Mouse (Mus musculus) ovary, postnatal 10 days (tissue): ENCODE results near the gene Slc16a2.
A peak's percentile ranks its signal among the peaks of the same experiment; 100 is the strongest.

ENCODE experiments used
- DNase-seq: peaks from one replicate; pipeline ENCODE4 v3.0.0; 2022; ENCODE audit warnings: low spot score

The Slc16a2 gene

DNA sequence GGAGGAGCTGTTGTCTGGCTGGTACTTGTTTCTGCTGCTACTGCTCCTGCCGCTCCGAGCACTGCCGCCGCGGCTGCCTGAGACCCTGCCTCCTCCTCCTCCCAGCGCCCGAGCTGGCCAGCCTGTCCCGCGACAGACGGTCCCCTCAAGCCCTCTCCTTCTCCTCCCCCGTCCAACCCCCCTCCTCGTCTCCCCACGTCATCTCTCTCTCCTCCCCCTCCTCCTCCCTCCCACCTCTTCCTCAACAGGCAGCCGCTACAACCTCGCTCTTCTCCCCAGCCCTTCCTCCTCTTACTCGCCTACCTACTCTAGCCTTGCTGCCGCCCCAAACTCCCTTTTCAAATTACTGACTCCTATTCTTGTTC lies at the start of gene Slc16a2:
Slc16a2 (minus strand) TSS at position 152 of the 365 bp plus-strand sequence.
- DNase-seq, result peak; percentile 19

DNA sequence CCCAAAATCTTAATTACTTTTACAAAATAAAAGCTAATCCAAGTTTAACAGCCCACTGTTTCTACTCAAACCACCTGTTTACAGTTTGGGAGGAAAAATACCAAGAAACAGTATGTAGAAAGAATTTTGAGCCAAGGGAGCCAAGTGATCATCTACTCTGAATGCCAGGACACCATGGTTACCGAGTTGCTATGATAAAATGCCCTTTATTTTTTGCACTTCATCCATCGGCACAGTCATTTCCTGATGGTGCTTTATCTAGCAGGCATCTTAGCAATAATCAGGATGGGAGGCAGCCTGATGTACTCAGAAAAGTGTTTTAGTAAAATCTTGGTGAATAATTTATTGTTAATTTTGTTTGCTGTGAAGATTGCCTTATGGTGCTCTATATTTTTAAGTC lies 41.7 kb upstream of the Slc16a2 start:
- no peak for DNase-seq

DNA sequence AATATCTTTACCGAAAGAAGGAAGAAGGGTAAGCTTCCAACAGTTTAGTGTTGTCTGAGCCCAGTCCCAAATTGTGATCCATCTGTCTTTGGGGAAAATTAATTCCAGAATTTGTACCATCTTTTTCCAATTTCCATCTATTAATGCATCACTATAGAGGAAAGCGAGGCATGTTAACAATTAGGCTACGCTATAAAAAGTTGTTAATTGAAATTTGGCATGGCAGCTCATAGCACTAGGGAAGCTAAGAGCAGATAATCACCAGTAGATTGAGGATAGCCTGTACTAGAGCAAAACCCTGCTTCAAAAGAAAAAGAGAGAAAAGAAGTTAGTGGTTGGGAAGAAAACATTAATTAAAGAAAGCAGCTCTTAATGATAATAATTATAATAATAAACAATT lies 41.1 kb upstream of the Slc16a2 start:
- DNase-seq, result no peak

DNA sequence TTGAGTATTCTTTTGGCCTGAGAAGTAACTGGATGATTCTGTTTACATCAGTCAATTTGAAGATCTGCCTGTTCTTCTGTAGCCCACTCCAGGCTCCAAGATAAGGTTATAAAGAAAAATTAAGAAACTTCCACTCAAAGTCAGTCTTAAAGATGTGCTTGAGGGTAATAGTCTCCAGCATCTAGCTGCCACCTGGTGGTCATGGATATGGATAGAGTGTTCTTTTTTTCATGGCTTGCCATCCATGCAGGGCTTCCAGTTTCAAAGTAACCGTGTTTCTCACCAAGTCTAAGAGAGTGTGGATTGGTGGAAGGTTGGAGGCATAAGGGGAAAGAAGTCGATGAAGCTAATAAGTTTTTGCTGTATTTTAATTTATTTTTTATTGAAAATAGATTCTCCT lies 23.5 kb upstream of the Slc16a2 start:
- no peak for DNase-seq

DNA sequence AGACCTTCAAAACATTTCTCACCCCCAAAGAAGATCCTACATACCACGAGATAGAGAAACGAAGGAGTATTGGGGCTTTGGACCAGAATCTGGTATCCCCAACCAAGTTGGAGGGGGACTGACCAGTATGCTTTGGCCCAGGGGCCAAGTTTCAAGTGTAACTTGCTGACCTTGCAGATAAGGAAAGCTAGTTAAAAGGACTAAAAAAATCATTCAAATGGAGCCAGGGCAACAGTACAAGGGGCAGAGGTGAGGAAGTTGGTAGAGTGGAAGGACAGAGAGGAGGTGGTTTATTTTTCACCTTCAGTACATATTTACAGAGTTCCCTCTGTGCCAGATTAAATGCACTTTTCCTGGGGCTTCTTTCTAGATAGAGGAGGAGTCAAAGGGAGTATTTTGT lies 7.1 kb upstream of the Slc16a2 start:
- no peak for DNase-seq

DNA sequence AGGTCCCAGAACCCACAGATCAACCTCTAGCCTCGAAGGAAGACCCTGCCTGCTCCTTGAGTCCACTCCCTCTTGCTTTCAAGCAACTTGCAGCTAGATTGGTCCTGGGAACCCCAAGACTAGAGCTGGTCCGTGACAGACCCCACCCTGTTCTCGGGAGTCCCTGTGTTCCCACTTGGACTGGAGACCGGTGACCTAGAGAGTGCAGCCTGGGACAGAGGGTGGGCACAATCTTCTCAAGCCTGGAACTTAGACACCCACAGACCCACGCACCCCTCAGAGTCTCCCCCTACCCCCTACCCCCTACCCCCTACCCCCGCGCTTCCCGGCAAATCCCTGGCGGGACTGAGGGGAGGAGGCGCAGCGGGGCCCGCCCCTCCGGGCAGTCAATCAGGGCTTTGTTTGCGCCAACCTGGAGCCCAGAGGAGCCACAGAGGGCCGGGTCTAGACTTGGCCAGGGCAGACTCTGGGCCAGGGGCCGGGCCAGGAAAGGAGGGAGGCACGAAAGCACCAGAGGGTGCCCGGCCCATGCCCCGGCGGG lies 558 bp upstream of the Slc16a2 start:
- no peak for DNase-seq

DNA sequence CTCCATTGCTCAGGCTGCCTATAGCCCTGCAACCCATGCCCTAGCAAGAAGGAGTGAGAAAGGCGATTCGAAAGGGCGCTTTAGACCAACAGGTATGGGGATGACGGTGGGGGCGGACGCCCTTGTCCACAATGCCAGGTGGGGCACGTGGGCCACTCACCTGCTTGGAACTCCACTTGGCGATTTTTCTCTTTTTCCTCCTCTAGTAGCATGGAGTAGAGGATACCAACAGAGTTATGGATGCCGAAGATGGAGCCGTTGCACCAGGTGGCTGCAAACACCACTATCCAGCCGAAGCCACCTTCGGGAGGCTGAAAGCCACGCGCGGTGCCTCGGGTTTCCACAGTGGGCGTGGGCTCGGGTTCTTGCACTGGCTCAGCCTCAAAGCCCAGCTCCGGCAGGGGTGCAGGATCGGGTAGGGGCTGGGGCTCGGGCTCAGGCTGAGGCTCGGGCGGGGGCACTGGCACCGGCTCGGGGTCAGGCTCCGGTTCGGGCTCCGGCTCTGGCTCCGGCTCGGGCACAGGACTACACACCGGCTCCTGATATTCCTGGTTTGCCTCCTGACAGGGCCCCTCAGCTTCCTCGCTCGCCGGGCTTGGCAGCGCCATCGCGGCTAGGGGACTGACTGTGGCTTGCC lies 470 bp downstream of the Slc16a2 start:
- DNase-seq, result no peak

DNA sequence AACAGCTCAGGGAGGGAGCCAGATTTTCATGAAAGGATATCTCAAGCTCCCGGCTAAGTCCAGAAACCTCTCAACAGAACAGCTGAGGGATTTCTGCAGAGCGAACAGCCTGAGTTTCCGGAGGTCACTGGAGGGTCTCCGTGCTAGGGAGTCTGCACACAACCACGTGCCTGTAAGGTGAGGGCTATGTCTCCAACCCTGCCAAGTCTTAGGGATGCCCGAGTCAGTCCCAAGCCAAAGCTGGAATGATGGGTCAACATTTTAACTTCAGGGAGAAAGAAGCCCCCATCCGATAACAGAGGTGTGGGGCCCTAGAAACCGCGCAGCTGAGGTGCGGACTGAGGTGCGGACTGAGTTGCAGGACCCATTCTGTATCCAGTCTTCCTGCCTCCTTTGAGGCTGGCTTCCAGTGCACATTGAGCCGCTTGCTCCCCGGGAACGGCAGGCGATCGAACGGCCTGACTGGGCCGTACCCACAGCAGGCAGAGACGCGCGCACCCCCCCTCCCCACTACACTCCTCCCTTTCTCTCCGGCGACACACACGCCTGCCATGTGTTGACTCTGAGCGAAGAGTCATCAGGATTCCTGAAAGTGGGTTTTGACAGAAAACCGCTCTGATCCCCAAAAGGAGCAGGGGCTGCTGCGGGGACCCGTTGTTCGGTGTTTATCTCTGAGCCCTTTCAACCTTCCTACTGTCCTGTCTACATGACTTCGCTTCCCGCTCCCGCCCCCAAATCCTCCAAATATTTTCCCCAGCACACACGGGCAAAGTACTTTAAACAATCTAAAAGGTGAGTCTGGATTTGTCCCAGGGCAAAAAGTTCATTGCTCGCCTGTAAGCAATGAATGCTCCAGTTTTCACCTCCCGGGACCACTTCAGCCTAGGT lies 1.2 kb downstream of the Slc16a2 start:
- DNase-seq, result no peak

DNA sequence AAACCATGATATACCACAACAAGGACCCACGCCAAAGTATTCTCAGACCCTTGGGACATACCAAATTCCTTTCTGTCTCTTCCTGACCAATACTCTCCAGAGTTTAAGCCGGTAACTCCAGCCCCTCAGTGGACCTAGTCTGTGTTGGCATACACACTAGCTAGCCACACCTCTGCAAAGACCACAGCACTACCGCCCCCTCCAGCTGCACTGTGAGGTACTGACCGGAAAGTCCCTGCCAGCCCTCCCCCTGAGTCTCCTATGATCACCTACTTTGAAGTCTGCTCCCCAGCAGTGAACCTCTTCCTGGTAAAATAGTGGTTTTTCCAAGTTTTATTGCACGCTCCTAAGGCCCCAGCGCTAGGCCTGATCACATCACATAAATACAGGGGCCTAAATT lies 2.5 kb downstream of the Slc16a2 start:
- DNase-seq, result no peak

DNA sequence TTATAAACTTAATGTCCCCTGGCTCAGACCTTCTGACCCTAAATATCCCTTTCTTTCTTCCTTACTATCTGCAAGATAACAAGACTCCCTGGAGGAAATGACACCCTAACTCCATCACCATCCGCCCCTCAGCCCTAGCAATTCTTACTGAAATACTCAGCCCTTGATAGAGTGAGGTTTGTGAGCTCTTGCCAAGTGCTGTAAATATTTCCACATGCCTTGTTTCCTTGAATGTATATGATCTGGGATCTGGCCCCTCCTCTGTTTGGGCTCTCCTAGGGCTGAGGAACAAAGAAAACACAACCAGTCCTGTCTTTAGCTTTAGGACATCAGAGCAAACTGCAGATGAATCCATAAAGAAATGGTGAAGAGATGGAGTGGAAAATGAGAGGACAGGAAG lies 9.1 kb downstream of the Slc16a2 start:
- DNase-seq, result no peak

DNA sequence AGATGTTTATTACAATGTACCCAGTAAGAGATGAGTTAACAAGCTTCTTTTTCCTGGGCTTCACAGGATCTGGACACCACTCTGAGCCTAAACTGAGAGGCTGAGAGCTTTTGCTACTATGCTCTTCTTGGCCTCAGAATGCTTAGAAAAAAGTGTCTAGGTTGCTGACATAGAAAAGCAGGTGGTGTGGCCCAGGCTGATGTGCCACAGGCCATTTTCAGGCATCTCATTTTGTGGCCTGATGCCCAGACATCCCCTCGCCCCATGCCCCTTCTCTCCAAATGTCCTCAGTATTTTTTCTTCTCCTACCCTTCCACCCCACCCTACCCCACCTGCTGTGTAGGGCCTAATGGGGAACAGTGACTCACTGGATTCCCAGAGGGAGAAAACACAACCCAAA lies 11.3 kb downstream of the Slc16a2 start:
- no peak for DNase-seq

DNA sequence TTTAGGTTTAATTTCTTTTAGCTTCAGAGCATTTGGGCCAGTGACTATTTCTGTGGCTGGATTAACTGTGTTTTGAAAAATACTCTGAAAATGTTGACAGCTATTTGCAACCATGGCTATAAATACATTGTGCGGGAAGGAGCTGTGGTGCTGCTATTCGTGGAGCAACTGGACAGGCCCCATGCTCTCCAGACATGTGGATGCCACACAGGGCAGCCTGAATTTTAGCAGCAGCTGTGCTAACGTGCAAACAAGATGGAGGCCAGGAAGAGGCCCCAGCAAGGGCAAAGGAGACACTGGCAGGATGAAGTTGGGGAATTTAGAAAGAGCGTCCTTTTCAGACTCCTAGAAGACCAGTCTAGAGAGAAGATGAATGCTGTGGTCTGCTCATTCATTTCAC lies 15.4 kb downstream of the Slc16a2 start:
- DNase-seq, result no peak

DNA sequence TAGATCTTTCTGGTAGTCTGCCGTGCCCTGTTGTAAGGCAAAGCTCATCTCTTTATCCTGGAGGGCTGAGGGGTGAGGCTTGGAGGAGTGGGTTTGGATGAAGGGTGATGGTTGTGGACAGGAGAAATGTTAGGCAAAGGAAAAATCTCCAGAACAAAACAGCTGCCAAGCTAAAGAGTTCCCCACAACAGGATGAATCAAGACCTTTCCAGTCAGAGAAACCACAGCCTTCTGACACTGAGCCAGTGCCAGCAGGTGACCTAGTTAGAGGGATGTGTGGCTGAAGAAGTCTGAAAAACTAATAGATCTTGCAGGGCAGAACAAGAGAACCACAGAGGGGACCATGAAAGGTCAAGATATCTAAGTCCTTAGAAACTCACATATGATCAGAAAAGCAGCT lies 24.8 kb downstream of the Slc16a2 start:
- no peak for DNase-seq

DNA sequence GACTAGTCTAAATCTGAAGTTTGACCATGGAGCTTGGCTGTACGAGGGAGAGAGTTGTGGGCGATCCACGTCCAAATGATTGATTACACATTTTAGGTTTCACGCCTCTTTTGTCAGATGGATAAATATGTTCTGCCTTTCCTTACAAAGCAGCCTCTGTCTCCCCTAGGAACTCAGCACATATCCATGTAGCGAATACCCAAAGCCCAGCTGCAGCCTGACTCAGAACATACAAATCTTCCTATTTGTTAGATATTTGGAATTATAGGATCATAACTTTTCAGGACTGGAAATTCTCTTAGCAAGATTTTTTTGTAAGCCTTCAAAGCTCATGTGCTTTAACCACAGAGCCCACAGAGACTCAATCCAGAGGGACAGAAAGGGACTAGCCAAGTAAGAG lies 26.3 kb downstream of the Slc16a2 start:
- DNase-seq, result no peak

DNA sequence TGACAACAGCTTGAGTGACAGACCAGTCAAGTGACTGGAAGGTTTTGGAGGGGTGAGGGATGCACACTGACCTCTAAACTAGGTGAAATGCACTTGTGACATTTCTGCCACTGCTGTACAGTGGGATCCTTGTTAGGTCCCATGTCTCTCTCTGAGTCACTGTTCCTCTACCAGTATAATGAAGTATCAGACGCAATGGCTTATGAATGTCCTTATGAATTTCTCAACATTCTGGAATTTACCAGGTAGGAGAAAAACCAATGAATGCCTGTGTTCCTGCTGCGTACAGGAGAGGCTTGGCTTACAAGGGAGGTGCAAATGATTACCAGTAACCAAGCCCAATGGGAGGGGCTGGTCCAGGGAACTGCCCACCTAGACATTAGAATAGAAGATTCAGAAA lies 30.5 kb downstream of the Slc16a2 start:
- no peak for DNase-seq

DNA sequence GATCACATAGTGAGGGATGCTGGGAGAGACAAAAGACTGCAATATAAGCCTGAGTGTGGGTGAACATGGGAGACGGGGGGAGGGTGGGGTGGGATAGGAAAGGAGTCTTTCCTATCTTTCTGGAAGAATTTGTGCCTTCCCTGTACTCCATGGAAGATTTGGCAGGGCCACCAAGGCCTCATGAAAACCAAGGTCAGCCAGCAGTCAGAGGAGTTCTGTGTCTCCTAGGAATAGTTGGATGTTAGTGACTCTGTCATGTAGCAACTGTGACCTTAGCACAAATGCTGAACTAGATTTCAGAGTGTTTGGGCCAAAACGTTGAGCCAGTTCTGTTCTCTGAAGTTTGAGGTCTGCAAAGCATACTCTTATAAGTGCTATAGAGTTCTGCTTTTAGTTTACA lies 36.1 kb downstream of the Slc16a2 start:
- DNase-seq, result no peak

DNA sequence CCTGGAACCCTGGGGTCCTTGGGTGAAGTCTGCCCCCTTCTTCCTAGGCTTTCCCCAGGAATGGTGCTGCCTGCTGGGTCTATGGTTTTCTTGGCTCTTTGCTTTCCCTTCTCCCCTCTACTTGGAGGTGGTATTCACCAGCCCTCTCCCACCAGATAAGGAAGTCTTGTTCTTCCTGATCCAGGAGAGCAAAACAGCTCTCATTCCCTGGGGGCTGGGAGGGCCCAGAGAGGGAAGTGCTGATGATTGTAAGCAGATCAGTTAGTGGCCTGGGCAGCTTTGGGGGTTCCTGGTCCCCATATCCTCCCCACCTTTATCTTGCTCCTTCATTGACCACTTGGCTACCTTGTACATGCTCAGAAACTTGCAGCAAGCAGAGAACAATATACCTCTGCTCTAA lies 45.4 kb downstream of the Slc16a2 start:
- no peak for DNase-seq

DNA sequence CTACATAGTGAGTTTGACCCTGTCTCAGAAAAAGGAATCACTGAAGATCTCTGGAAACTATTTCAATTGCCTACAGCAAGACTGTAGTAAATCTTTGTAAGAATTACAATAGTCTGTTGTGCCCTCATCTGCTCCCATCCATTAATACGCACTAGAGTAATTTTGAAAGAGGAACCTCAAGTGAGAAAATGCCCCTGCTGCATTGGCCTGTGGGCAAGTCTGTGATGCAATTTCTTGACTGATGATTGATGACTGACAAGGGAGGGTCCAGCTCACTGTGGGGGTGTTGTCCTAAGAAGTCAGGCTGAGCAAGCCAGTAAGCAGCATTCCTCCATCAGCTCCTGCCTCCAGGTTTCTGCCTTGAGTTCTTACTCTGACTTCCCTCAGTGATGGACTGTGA lies 75.6 kb downstream of the Slc16a2 start:
- DNase-seq, result no peak

DNA sequence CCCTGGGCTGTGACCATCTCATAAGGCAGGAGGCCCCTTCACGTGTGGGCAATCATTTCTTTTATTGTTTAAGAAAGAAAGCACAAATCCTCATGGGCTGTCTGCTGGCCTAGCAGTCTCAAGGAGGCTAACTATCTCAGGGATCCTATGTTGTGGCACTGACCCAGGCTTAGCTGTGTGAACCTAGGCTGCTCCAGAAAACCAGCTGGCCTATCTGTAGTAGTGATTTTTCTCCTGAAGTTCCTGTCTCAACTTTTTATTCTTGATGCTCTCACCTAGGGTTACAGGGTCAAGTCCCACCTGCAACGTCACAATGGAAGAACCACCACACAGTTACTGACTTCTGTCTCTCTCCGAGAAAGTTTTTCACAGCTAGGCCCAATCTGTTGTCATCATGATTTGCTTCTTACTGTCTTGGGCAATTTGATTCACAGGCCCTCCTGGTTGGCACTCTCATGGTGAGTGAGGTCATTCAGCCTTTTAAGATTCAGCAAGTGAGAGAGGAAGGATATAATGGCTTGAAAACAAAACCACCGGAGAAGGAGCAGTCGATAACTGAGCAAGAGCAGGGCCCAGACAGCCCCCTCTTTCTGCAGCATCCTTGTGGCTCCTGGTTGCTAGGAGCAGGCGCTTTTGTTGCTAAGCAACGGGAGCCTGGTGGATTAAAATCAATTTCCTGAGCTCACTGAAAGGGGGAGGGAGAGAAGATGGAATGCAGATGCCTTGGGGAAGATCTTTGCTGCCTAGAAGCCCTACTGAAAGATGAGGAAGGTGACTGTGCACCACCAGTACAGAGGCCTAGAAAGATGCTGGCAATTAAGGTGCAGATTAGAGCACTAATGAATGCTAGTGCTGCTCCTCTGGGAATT lies 77.4 kb downstream of the Slc16a2 start:
- DNase-seq, result no peak

DNA sequence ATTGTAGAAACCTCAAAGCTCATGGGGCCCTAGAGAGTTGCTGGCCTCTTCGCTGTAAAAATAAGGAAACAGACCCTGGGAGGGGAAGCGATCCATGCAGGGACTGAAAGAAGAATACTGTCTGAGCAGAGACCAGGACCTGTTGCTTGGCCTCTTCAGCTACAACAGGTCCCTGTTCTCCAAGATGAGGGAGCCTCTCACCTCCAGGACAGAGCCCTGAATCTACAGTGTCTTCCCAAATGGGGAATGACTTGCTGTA lies 79.8 kb downstream of the Slc16a2 start:
- DNase-seq, result no peak

DNA sequence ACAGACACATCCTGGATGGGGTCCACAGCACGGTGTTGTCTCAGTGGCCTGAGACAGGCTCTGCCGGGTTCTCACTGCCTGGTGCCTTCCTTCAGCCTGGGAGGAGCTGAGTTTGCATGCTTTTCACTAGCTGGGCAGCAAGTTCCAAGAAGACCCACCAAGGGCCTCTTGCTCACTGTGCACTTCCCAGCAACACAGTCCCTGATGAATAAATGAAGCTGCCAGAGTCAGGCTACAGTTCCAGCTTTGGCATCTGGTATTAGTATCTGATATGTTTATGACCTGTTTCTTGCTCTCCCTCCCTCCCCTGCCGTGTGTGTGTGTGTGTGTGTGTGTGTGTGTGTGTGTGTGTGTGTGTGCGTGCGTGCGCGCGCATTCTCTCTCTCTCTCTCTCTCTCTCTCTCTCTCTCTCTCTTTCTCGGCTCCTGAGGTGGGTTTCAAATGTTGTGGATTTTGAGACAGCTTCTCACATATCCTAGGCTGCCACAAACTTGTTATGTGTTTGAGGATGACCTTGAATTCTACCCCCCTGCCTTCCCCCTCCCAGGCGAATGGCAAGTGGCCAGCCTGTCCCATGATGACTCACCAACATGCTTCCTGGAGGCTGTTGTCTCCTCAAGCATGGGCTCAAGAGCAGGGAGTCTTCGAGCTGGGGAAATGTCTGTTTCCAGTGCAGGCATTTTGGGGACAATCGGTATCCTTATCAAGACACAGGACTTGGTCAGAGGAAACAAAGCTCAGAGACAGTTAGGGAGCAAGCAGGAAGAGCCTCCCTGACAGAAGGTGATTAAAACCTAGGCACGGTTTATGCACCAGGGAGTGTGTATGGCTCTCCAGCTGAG lies 80.3 kb downstream of the Slc16a2 start:
- no peak for DNase-seq

DNA sequence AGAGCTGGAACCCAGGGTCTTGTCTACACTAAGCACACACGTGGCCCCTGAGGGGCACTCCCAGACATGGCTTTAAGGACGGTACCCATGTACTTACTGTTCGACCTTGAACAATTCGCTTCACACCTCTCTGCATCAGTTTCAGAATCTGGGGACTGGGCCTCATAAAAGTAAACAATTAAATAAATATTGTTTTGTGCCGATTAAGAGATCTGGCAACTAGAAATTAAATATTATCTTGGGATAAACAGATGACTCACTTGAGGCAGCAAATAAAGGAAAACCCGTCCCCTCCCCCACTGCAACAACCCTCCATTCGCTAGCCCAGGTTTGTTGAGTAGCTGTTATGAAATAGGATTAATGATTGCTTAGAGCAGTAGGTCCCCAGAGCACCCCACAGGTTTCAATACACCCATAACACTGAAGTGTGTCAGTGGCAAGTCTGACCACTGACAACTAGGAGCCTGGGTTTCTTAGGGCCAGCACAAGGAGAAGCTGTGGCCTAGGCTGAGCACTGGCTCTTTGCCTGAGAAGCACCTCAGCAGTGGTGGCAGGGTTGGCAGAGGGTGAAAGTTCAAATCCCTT lies 87.7 kb downstream of the Slc16a2 start:
- no peak for DNase-seq
